Mouse (Mus musculus): ENCODE measurements around the gene Gm11273.
"Not testable (repeated sequence)": the region's sequence is repeated elsewhere in the genome, so short reads cannot be mapped to it uniquely, and the experiment has no call there.

The Gm11273 gene

GRCm38 (mm10) chr13:21501182-21501581 is at the start of gene Gm11273:
TSS of gene Gm11273 (minus strand) at chr13:21501418.
- not testable (repeated sequence) for DNase-seq (ENCODE audit: low spot score)

DNA sequence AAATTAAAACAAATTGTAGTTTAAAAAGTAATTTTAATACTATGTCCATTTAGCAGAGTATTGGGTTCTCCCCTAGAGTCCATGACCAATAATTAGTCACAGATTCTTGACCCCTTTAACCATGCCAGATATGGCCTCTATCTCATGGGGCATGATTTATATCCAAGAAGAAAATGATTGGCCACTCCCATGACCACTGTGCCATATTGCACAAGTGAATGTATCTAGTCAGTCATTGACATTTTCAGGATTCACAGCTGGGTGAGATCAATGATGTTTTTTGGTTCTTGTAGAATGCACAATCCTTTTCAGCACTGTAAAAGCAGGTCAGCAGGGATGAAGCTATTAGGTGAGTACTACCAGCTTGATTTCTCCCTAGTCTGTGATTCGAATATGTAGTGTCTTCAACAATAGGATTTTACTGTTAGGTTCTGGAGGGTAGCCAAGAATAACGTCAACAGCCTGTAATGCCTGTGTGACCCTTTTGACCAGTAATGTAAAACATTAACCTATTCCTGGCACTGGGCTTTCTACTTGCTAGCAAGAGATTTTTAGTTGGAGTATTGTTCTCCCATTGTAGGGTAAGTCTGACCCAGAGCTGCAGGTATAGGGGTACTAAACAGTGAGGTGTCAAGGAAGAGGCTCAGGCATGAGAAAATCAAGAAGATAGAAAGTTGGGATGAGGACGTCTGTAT is 49.3 kb upstream of the Gm11273 start:
- no peak for DNase-seq (ENCODE audit: low spot score)

GRCm38 (mm10) chr13:21549487-21549886 is 48.3 kb upstream of the Gm11273 start:
- no peak for DNase-seq (ENCODE audit: low spot score)

DNA sequence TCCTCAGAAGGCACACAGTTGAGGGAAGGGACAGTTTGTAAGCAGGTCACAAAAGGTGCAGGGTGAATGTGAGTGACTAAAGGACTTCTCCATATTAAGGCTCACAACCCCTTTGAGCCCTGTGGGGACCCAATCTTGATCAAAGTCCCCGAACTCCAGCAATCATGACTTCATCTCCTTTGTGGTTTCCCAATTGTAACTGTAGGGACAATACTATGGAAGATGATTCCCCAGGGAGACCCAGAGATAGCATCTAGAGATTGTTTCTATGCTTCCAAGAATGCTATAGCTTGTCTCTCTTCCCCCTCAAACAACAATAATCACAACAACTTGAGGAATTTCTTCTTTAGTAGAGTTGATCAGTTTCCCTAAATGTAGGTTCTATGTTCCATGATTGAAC is 41.5 kb upstream of the Gm11273 start, which contains the start of gene Olfr1366:
Gene Olfr1366, minus strand, starts transcription at position 101 of the 400 bp plus-strand sequence.
- no peak for DNase-seq (ENCODE audit: low spot score)

- peak; percentile 68 for DNase-seq (ENCODE audit: low spot score)
These were observed 29.6 kb upstream of the Gm11273 start, which contains the start of gene Zkscan8 for GRCm38 (mm10) chr13:21530781-21531201. TSS of gene Zkscan8 (minus strand) at chr13:21531120.

- no peak for DNase-seq (ENCODE audit: low spot score)
These were observed 28.9 kb upstream of the Gm11273 start for GRCm38 (mm10) chr13:21530136-21530535.

DNA sequence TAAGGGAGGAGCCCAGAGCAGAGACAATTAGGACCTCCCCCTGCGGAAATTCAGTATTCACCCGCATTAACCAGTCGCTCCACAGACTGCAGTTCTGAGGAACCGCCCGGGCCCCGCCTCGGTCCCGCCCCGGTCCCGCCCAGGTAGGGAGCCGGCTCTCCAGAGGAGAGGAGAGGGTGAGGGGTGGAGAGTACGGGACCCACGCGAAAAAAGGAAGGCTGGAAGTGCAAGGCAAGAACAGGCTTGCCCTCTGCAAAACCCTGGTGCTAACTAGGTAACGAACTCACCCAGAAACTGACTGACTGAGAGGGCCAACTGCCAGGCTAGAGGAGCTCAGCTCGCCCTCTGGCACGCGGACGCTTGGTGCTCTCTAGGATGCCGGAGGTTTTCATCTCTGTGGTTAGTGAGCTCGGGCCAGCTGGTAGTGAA is 5.0 kb upstream of the Gm11273 start:
- peak; percentile 44 for DNase-seq (ENCODE audit: low spot score)

DNA sequence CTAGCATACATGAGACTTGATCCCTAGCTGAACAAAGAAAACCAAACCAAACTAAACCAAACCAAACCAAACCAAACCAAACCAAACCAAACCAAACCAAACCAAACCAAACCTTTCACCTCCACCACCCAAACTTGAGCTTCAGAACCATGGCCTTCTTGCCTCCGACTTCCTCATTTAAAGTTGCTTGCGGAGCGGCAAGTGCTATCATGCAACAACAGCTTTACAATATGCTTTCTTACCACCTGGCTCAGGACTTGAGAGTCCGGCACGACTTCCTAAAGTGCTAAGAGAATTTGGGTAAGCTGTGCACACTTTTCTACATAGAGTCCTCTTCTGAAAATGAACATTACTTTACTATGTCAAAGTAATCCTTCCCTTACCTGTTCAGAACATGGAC is 1.1 kb upstream of the Gm11273 start:
- DNase-seq (ENCODE audit: low spot score), result no peak

DNA sequence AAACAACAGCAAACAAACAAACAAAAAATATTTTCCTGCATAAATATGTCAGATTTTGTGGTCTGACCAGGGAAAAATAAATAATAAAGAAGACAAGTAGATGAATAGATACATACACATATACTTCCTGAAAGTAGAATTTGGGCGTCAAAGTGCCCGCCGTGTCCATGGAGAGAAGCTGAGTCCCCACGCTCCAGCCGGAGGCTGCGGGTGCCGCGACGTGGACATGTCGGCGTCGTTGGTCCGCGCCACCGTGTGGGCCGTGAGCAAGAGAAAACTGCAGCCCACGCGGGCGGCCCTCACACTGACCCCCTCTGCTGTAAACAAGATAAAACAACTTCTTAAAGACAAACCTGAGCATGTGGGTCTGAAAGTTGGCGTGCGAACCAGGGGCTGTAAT is 6.1 kb downstream of the Gm11273 start, which contains the start of gene AK157302:
Gene AK157302, plus strand, starts transcription at position 144 of the 400 bp plus-strand sequence.
- DNase-seq (ENCODE audit: low spot score), result no peak

- no peak for DNase-seq (ENCODE audit: low spot score)
These were observed 8.4 kb downstream of the Gm11273 start for GRCm38 (mm10) chr13:21492847-21493246.

- DNase-seq (ENCODE audit: low spot score), result no peak
These were observed 14.3 kb downstream of the Gm11273 start for GRCm38 (mm10) chr13:21486881-21487280.

DNA sequence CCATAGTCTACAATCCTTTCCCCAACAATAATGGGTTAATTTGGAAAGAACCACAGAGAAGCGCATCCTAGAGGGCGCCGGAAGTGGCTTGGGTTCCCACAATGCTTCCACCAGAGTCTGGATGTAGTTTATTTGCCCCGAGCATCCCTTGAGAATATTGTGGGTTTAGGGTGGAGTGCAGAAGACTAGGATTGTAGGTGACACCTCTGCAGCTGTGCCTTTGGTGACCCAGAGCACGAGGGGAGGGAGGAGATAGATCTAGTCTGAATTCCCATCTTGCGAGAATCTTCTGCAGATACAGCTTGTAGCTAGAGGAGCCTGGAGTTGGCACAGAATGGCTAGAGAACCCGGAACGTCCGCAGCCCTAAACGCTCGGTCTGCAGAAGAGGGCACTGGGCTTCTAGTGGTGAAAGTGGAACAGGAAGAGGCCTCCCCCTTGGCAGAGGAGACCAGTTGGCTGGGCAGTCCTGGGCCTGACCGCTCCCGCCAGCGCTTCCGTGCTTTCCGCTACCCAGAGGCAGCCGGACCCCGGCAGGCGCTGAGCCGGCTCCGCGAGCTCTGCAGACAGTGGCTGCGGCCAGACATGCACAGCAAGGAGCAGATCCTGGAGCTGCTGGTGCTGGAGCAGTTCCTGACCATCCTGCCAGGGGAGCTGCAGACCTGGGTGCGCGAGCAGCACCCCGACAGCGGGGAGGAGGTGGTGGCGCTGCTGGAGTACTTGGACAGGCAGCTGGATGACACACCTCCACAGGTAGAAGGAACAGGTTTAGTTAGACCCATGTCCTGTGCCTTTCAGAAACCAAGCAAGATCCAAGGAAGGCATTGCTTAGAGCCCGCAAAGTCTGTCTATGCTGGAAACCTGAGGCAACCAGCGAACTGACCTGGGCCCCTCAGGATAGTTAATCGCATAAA is 22.2 kb downstream of the Gm11273 start, which contains the start of the genes Zkscan4 and Gm10065:
Gene Zkscan4, plus strand, starts transcription at position 149 of the 912 bp plus-strand sequence.
Gene Gm10065, minus strand, starts transcription at position 683 of the 912 bp plus-strand sequence.
- DNase-seq (ENCODE audit: low spot score), result peak; percentile 60

DNA sequence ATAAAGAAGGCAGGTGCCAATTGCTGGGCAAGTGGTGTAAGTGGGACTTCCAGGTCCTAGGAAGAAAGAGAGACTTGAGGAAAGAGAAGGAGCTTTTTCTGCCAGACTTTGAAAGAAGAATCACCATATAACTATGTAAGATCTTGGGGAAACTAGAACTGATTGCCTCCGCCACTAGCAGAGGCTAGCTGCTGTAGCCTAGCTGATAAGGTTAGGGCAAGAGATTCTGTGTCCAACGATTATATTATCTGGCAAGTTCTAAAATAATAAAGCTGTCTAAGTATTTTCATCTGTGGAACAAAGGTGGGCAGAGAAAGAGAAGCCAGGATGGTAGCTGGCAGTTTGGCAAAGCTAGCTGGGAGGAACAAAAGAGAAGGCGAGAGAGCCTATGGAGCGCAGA is 28.8 kb downstream of the Gm11273 start:
- no peak for DNase-seq (ENCODE audit: low spot score)

- DNase-seq (ENCODE audit: low spot score), result no peak
These were observed 32.1 kb downstream of the Gm11273 start for GRCm38 (mm10) chr13:21469097-21469496.

DNA sequence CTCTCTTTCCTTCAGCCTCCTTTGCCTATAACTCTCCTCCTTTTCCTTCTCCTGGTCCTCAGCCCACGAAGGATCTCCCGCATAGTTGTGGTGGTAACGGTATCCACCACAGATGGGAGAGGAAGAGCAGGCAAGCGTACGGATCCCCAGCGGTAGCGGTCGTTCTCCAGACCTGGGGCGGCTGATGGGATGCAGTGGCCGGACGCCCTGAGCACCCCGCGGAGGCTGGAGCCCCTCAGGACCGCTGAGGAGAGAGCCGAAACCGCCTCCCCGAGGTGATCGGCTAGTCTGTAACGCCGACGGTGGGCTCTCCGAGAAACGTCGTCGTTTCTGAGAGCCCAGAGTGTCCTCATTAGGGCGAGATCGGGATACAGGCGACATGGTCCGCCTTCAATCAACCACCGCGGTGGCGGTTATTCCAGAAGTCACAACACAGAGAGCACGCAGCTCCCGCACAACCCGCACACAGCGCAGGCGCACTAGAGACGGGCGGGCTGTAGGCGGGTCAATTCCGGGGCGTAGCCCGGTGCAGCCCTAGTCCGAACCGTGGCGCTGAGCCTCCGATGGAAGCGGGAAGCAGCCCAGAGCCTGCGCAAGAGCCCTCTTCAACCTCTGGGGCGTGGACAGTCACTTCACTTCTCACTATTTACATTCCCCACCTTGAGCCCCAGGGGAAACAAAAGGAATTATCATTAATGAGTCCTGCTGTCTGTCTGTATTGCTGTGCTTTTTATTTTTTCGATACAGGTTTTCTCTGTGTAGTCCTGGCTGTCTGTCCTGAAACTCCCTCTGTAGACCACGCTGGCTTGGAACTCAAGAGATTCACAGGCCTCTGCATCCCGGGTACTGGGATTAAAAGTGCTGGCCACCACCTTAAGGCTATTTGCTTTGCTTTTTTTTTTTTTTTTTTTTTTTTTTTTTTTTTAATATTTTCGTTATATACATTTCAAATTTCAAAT is 32.9 kb downstream of the Gm11273 start, which contains the start of gene Nkapl:
Gene Nkapl, minus strand, starts transcription at position 449 of the 959 bp plus-strand sequence.
- peak; percentile 50 for DNase-seq (ENCODE audit: low spot score)

DNA sequence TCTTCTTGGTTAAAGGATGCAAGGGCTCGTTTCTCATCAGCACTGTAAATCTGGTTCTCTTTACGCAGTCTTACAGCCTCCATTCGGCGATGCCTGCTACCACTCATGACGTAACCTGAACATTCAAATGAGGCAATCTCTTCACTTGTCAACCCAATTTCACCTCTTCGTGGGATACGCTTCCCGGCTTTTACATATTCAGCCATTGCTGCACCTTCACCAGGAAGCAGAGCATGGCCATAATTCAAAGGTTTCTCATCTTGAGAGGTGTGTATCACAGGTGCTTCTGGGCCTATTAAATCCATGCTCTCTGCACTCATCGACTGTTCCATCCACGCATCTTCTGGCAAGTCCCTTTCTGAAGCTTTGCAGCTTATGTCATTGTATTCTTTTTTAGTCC is 33.9 kb downstream of the Gm11273 start:
- no peak for DNase-seq (ENCODE audit: low spot score)

GRCm38 (mm10) chr13:21462516-21462915 is 38.7 kb downstream of the Gm11273 start:
- not testable (repeated sequence) for DNase-seq (ENCODE audit: low spot score)

- DNase-seq (ENCODE audit: low spot score), result no peak
These were observed 44.9 kb downstream of the Gm11273 start for GRCm38 (mm10) chr13:21456347-21456746.

GRCm38 (mm10) chr13:21454133-21454532 is 47.1 kb downstream of the Gm11273 start:
- no peak for DNase-seq (ENCODE audit: low spot score)

GRCm38 (mm10) chr13:21453449-21453848 is 47.8 kb downstream of the Gm11273 start, which contains the start of gene Zscan26:
TSS of gene Zscan26 (minus strand) at chr13:21453730.
- peak; percentile 73 for DNase-seq (ENCODE audit: low spot score)

GRCm38 (mm10) chr13:21453042-21453441 is 48.2 kb downstream of the Gm11273 start:
- DNase-seq (ENCODE audit: low spot score), result no peak

Measured in layer of hippocampus, adult 9-10 months (tissue).